Mouse (Mus musculus) hindbrain, embryonic 10.5 days (tissue): ENCODE results near the gene Tpcn1. TPM values are rescaled to one million over a fixed set of nuclear protein-coding genes. Genes with fewer than 3 reads are reported as not detected.
A peak's percentile ranks its signal among the peaks of the same experiment; 100 is the strongest.

Source experiments
- DNase-seq: peaks from one replicate; pipeline ENCODE4 v3.0.0-alpha.2; 2017; ENCODE audit warnings: low spot score
- H3K27ac ChIP-seq: fragments of 300-500 bp; sonication (generic); 2 replicates; pipeline ENCODE4 v1.5.1; 2016; ENCODE audit warnings: mild to moderate bottlenecking, moderate library complexity
- H3K27me3 ChIP-seq: fragments of 300-500 bp; sonication (generic); 2 replicates; pipeline ENCODE4 v1.6.1; 2016; ENCODE audit warnings: mild to moderate bottlenecking; ENCODE audit not compliant: poor library complexity, insufficient read depth, severe bottlenecking
- H3K36me3 ChIP-seq: fragments of 300-500 bp; sonication (generic); 2 replicates; pipeline ENCODE4 v1.6.1; 2016; ENCODE audit warnings: mild to moderate bottlenecking, moderate library complexity
- H3K4me1 ChIP-seq: fragments of 300-500 bp; sonication (generic); replicated peaks from 2 replicates; pipeline ENCODE4 v1.6.1; 2016; ENCODE audit warnings: mild to moderate bottlenecking
- H3K4me3 ChIP-seq: fragments of 300-500 bp; sonication (generic); 2 replicates; pipeline ENCODE4 v1.5.1; 2016; ENCODE audit warnings: mild to moderate bottlenecking, moderate library complexity
- H3K9me3 ChIP-seq: fragments of 300-500 bp; sonication (generic); 2 replicates; pipeline ENCODE4 v1.6.1; 2016; ENCODE audit warnings: mild to moderate bottlenecking, moderate library complexity
- WGBS: fragments of 180-500 bp; shearing (Covaris S2); methylation state at CpG from one replicate; pipeline ENCODE4 v1.1.7; 2016; 5-methylcytosine and 5-hydroxymethylcytosine counted together
- polyA plus RNA-seq: library from polyadenylated mRNA; unstranded; fragments of >200 nt; fragmentation: Nextera tagmentation; extraction: Ambion mirVana; gene quantifications from 2 replicates; pipeline ENCODE4 v1.2.1, GENCODE M21; 2016

The Tpcn1 gene
- polyA plus RNA-seq, 1 experiment from 2014 or later, result 12.9 TPM

- peaks cover 27% of the 10 kb centered on the region for H3K36me3 ChIP-seq
- H3K27me3 ChIP-seq, result no peaks in the 10 kb centered on the region
- peaks cover 34% of the 10 kb centered on the region for H3K4me1 ChIP-seq
- peak overlapping the region; percentile 81 for H3K27ac ChIP-seq
- DNase-seq, result peak; percentile 92
- peak overlapping the region; percentile 49 for H3K4me3 ChIP-seq
- 2% methylated on average over 8 of the region's 8 CpGs for WGBS
- no peaks in the 10 kb centered on the region for H3K9me3 ChIP-seq
Measured at GRCm38 (mm10) chr5:120605688-120606087, 17.2 kb upstream of the Tpcn1 start.

- WGBS, result 4% methylated on average over 10 of the region's 10 CpGs
- Histone ChIP-seq H3K36me3 (peaks cover 24% of the 10 kb centered on the region), H3K4me1 (peaks cover 39% of the 10 kb centered on the region), H3K27me3 (no peaks in the 10 kb centered on the region), H3K4me3 (peak overlapping the region; percentile 49), H3K27ac (peak overlapping the region; percentile 81), H3K9me3 (no peaks in the 10 kb centered on the region)
- no peak for DNase-seq
Measured at GRCm38 (mm10) chr5:120605241-120605661, 16.8 kb upstream of the Tpcn1 start.

GRCm38 (mm10) chr5:120604839-120605238, 16.4 kb upstream of the Tpcn1 start:
- peak; percentile 82 for DNase-seq
- Histone ChIP-seq H3K4me1 (peaks cover 39% of the 10 kb centered on the region), H3K4me3 (peak overlapping the region; percentile 49), H3K27ac (peak overlapping the region; percentile 81), H3K36me3 (peaks cover 20% of the 10 kb centered on the region), H3K9me3 (no peaks in the 10 kb centered on the region), H3K27me3 (no peaks in the 10 kb centered on the region)
- WGBS, result under 1% methylated on average over 6 of the region's 6 CpGs

- DNase-seq, result no peak
- Histone ChIP-seq H3K36me3 (peaks cover 8% of the 10 kb centered on the region; the same call in 1 of the 2 replicates), H3K9me3 (no peaks in the 10 kb centered on the region), H3K4me3 (no peak overlapping the region), H3K27me3 (no peaks in the 10 kb centered on the region), H3K27ac (no peak overlapping the region), H3K4me1 (peaks cover 45% of the 10 kb centered on the region)
- 63% methylated on average over 7 of the region's 7 CpGs for WGBS
Measured at GRCm38 (mm10) chr5:120603515-120603914, 15.0 kb upstream of the Tpcn1 start.

GRCm38 (mm10) chr5:120602210-120602609, 13.7 kb upstream of the Tpcn1 start:
- Histone ChIP-seq H3K36me3 (no peaks in the 10 kb centered on the region), H3K9me3 (no peaks in the 10 kb centered on the region), H3K27me3 (no peaks in the 10 kb centered on the region), H3K4me3 (no peak overlapping the region), H3K4me1 (peaks cover 45% of the 10 kb centered on the region), H3K27ac (peak overlapping the region; percentile 54; the same call in 1 of the 2 replicates)
- no peak for DNase-seq
- WGBS, result 90% methylated on average over 12 of the region's 12 CpGs

GRCm38 (mm10) chr5:120600946-120601668, 12.6 kb upstream of the Tpcn1 start:
- Histone ChIP-seq H3K27me3 (no peaks in the 10 kb centered on the region), H3K9me3 (no peaks in the 10 kb centered on the region), H3K4me3 (no peak overlapping the region), H3K27ac (peak overlapping the region; percentile 54), H3K4me1 (peaks cover 45% of the 10 kb centered on the region), H3K36me3 (no peaks in the 10 kb centered on the region)
- WGBS, result 63% methylated on average over 11 of the region's 11 CpGs
- peak; percentile 54 for DNase-seq

GRCm38 (mm10) chr5:120599625-120600024, 11.2 kb upstream of the Tpcn1 start:
- H3K4me3 ChIP-seq, result no peak overlapping the region
- 92% methylated on average over 6 of the region's 6 CpGs for WGBS
- no peaks in the 10 kb centered on the region for H3K36me3 ChIP-seq
- H3K27me3 ChIP-seq, result no peaks in the 10 kb centered on the region
- DNase-seq, result no peak
- H3K9me3 ChIP-seq, result no peaks in the 10 kb centered on the region
- no peak overlapping the region; the same call in 1 of the 2 replicates for H3K27ac ChIP-seq
- H3K4me1 ChIP-seq, result peaks cover 46% of the 10 kb centered on the region

GRCm38 (mm10) chr5:120594485-120594884, 6.0 kb upstream of the Tpcn1 start:
- H3K27ac ChIP-seq, result no peak overlapping the region
- no peak for DNase-seq
- H3K4me1 ChIP-seq, result peaks cover 18% of the 10 kb centered on the region
- H3K4me3 ChIP-seq, result no peak overlapping the region
- H3K9me3 ChIP-seq, result no peaks in the 10 kb centered on the region
- no peaks in the 10 kb centered on the region for H3K27me3 ChIP-seq
- H3K36me3 ChIP-seq, result no peaks in the 10 kb centered on the region
- 82% methylated on average over 6 of the region's 6 CpGs for WGBS

- WGBS, result 65% methylated on average over 7 of the region's 7 CpGs
Measured at GRCm38 (mm10) chr5:120592141-120592540, 3.7 kb upstream of the Tpcn1 start.

GRCm38 (mm10) chr5:120590356-120591010, 2.0 kb upstream of the Tpcn1 start:
- WGBS, result 75% methylated on average over 16 of the region's 16 CpGs
- DNase-seq, result peak; percentile 20
- H3K9me3 ChIP-seq, result no peaks in the 10 kb centered on the region

More at GRCm38 (mm10) chr5:120592141-120592540, 3.7 kb upstream of the Tpcn1 start:
- no peaks in the 10 kb centered on the region for H3K36me3 ChIP-seq
- no peak for DNase-seq
- H3K27me3 ChIP-seq, result no peaks in the 10 kb centered on the region; the same call in 1 of the 2 replicates
- H3K4me3 ChIP-seq, result no peak overlapping the region
- H3K4me1 ChIP-seq, result peaks cover 33% of the 10 kb centered on the region
- H3K9me3 ChIP-seq, result no peaks in the 10 kb centered on the region
- no peak overlapping the region for H3K27ac ChIP-seq

GRCm38 (mm10) chr5:120587940-120588568, 419 bp downstream of the Tpcn1 start:
- Histone ChIP-seq H3K9me3 (no peaks in the 10 kb centered on the region), H3K36me3 (peaks cover 19% of the 10 kb centered on the region), H3K27me3 (no peaks in the 10 kb centered on the region; the same call in 1 of the 2 replicates), H3K27ac (peak overlapping the region; percentile 91), H3K4me1 (peaks cover 42% of the 10 kb centered on the region), H3K4me3 (peak overlapping the region; percentile 75)
- no peak for DNase-seq
- 2% methylated on average over 29 of the region's 29 CpGs for WGBS

More at GRCm38 (mm10) chr5:120590356-120591010, 2.0 kb upstream of the Tpcn1 start:
- H3K4me1 ChIP-seq, result peaks cover 36% of the 10 kb centered on the region
- H3K4me3 ChIP-seq, result no peak overlapping the region
- no peak overlapping the region for H3K27ac ChIP-seq
- no peaks in the 10 kb centered on the region; the same call in 1 of the 2 replicates for H3K27me3 ChIP-seq
- H3K36me3 ChIP-seq, result no peaks in the 10 kb centered on the region

- no peak for DNase-seq
- Histone ChIP-seq H3K36me3 (peaks cover 23% of the 10 kb centered on the region), H3K27ac (peak overlapping the region; percentile 91), H3K27me3 (no peaks in the 10 kb centered on the region; the same call in 1 of the 2 replicates), H3K9me3 (no peaks in the 10 kb centered on the region), H3K4me1 (peaks cover 42% of the 10 kb centered on the region), H3K4me3 (peak overlapping the region; percentile 75)
- 34% methylated on average over 9 of the region's 9 CpGs for WGBS
Measured at GRCm38 (mm10) chr5:120587616-120587926, 902 bp downstream of the Tpcn1 start.
